Mouse (Mus musculus) MEL-GATA-1-ER (cell line): ENCODE results near the gene Agrn.

Source experiments
- DNase-seq: peaks from one replicate; pipeline ENCODE4 v3.0.0-alpha.2; 2012; ENCODE audit warnings: low read depth; ENCODE audit errors: extremely low read depth

Gene Agrn

DNA sequence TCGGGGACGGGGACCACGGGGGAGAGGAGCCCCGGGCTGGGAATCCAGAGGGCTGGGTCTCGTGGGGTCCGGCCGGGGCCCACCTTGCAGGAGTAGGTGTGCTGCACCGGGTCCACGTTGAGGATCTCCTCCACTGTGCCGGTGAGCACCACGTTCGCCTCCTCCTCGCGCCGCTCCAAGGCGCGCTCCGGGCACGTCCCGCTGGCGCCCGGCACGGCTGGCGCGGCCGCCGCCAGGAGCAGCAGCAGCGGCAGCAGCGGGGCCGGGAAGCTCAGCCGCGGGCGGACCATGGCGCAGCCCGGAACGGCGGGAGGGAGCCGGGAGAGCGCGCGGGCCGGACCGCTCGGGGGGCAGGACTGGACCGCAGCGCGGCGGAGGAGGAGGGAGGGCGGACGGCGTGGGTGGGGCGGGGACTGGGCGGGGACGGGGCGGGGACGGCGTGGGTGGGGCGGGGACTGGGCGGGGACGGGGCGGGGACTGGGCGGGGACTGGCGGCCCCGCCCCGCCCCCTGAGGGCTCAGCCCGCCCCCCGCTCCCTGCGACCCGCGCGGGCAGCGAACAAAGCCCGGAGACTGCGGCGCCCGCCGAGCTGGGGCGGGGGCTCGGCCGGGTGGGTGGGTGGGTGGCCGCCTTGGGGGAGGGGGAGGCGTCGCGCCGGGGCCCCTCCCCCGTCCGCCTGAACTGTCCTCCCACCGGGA lies at the start of gene Agrn:
Gene Agrn (minus strand): TSS at position 358 of the 698 bp plus-strand sequence.
- no peak for DNase-seq

DNA sequence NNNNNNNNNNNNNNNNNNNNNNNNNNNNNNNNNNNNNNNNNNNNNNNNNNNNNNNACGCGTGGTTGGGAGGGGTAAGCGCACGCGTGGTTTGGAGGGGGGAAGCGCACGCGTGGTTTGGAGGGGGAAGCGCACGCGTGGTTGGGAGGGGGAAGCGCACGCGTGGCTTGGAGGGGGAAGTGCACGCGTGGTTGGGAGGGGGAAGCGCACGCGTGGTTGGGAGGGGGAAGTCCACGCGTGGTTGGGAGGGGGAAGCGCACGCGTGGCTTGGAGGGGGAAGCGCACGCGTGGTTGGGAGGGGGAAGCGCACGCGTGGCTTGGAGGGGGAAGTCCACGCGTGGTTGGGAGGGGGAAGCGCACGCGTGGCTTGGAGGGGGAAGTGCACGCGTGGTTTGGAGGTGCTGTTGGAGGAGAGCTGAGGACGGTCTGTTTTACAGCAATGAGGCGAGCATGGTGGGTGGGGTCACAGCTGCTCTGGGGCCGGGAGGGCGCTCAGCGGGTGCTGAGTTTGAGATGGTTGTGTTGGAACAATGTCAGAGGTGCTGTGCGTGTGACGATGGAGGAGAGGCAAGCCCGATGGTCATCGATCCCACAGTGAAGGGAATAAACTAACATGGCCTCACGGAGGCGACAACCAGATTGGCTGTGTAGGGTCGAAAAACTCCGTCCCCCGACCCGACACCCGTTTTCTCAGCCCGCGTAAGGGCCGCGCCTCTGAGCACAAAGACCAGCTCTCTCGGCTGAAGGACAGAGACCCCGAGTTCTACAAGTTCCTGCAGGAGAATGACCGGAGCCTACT lies 39.6 kb upstream of the Agrn start:
- no peak for DNase-seq

DNA sequence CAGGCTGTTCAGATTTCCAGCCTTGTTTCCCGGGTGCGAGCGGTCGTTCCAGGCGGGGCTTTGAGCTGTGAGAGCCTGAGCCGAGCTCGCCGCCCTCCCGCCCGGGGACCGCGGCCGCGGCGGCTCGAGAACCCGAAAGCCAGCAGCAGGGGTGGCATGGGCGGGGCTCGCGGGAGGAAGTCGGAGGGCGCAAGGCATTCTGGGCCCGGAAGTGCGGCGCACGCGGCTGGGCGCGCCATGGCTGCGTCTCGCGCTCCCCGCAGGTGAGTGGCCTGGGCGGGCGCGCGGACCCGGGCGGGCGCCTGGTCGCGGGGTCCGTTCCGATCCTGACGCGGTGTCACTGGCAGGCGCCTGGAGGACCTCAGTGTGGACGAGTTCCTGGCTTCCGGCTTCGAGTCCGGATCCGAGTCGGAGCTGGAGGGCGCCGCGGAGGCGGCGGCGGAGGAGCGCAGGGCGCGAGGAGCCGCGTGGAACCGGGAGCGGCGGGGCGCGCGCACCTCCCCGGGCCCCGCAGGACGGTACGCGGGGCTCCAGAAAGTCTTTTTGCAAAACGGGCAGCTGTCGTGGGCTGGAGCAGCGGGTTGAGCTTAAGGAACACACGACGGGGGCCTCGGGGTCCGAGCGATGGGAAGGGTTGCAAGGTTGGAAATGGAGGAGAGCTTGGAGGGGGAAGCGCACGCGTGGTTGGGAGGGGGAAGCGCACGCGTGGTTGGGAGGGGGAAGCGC lies 38.7 kb upstream of the Agrn start, which contains the start of gene Noc2l:
Gene Noc2l (plus strand): TSS at position 203 of the 726 bp plus-strand sequence.
- DNase-seq: peak; percentile 69

DNA sequence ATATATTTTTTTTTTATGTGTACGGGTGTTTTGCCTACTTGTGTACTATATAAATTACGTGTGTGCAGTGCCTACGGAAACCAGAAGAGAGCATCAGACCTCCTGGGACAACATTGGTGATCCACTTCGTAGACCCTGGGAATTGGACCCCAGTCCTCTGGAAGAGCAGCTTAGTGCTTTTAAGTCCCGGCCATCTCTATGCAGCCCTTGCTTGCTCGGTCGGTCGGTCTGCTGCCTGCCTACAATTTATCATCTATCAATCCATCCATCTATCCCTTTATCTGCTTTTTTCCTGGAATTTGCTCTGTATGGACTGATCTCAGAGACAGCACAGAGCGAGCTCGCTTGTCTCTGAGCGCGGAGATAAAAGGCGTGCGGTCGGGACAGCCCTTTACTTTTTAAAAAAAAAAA lies 38.1 kb upstream of the Agrn start:
- peak; percentile 70 for DNase-seq

DNA sequence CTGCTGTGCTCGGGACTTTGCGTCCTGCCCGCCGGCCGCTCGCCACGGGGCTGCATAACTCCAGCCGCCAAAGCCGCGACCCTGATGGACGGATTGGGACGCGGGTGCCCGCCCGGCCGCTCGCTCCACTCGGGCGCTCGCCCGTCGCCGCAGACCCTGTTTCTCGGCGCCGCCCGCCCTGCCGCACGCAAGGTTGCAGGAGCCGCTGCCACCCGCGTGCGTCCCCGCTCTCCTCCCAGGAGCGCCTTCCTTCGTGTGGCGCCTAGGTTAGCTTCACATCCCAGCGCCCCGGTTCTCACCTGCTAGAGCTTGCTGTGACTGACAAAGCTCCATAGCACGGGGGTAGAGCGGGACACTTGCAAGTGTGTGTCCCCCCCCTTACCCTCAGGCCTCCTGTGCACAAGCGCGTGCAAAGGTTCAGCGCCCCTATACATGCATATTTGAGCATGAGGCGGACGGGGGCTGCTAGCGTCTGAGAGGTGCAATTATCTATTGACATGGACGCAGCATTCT lies 37.5 kb upstream of the Agrn start, which contains the start of gene Plekhn1:
Gene Plekhn1 (minus strand): TSS at position 157 of the 513 bp plus-strand sequence.
- peak; percentile 45 for DNase-seq

DNA sequence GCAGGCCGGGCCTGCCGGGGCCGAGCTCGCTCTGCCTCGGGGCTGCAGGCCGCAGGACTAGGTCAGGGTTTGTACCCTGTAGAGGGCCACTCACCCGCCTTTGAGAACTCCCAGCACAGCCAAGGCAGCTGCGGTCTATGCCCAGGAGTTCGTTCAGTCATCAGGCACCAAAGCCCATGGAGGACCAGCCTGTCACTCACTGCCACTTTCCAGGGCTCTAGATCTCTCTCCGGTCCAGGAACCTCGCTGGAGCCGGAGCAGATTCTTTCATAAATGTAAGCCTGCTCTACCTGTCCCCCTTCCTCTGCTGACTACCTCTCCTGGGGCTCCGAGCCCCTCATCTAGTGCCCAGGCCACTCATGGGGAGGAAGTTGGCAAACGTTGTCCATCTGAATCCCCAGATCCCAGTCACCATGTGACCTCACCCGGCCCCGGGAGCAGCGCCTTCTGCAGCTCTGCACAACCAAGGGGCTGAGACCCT lies 36.8 kb upstream of the Agrn start:
- DNase-seq: no peak

DNA sequence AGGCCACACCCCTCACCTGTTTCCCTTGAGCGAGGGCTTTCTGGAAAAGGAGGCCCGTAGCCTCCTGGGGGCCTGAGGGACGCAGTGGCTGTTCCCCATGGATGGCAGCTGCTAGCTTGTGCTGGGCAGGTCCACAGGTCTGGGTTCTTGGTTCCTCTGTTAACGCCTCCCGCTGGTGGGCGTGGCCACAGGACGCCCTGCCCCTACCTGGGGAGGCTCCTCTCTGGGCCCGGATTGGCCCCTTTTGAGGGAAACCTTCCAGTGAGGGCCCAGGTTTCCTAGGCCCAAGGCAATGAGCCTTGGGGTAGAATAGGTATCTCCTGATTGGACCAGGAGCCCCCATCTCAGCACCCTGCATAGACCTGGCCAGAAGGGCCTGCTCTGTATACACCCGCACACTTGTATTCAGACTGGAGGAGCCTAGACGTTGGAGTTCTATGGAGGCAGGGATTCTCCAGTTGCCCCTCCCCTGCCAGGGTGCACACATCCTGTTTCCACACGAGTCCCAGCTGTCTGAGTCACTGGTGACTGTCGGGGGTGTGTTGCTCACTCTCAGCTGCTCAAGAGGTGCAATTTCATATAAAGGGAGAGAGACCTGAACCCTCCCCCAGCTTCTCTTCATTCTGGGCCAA lies 31.2 kb upstream of the Agrn start:
- no peak for DNase-seq

DNA sequence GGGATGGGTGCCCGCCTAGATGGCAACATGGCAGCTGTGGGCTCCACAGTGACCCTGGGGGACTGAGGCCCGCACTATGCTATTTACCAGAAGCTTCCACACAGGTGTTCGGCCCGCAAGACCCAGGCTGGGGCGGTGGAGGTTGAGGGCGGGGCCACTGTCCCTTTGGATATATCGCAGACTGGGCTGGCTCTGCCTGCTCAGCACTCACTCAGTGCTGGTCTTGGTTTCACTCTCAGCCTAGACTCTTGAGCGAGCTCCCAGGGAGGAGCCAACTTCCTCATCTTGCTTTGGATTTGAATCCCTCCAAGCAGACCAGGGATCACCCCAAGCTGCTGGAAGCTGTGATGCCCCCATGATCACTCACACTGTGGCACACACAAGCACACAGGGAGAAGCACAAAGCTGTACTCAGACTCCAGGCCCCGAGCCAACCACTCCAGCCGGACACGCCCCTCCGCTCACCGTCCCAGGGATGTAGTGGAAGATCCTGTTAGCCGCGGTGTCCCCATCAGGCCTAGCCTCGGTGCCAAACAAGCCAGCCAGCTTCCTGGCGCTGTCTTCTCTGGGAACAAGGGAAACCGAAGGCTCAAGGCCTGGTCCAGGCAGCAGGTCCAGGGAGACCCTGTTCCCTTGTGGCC lies 30.6 kb upstream of the Agrn start:
- DNase-seq: no peak

DNA sequence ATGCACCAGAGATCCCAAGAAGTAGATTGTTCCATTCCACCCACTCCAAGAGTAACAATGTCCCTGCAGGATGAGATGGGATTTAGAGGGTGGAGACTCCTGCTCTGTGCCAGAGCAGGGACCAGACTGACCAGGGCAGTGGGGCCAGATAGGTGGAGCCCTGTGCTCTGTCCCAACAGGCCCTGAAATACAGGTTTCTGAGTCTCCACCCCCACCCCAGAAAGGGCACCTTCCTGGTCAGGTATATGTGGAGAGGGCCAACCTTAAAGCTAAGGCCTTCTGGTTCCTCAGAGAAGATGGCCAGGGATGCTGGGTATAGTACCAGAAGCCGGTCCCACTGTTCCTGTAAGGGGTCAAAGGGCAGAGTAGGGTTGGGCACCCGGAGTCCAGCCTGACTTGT lies 27.0 kb upstream of the Agrn start:
- no peak for DNase-seq

DNA sequence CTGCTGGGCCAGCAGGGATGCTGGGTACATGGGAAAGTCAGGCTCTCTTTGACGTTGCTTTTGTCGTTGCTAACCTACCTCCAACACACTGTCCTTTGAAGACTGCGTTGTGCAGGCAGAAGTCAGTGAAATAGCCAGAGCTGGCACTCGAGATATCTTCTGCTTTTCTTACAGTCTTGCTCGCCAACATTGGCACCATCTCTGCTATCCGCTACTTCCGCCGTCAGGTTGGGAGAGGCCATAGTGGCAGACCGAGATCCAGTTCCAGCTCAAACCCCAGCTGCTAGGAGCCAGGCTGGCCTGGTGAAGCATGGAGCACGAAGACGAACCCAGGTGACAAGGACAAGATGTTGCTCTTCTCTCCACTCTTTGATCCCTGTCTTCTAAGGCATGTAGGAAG lies 22.6 kb upstream of the Agrn start:
- no peak for DNase-seq

DNA sequence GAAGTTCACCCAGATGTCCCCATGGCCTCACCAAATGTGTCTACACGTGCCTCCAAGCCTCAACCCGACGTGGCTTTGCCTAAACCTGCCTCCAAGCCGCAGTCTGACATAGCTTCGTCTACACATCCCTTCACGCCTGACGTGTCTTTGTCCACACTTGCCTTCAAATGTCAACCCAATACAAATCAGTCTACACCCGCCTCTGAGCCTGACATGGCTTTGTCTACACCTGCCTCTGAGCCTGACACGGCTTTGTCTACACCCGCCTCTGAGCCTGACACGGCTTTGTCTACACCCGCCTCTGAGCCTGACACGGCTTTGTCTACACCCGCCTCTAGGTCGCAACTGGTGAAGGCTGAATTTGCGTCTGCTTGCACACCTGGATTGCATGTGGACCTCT lies 20.6 kb upstream of the Agrn start:
- no peak for DNase-seq

DNA sequence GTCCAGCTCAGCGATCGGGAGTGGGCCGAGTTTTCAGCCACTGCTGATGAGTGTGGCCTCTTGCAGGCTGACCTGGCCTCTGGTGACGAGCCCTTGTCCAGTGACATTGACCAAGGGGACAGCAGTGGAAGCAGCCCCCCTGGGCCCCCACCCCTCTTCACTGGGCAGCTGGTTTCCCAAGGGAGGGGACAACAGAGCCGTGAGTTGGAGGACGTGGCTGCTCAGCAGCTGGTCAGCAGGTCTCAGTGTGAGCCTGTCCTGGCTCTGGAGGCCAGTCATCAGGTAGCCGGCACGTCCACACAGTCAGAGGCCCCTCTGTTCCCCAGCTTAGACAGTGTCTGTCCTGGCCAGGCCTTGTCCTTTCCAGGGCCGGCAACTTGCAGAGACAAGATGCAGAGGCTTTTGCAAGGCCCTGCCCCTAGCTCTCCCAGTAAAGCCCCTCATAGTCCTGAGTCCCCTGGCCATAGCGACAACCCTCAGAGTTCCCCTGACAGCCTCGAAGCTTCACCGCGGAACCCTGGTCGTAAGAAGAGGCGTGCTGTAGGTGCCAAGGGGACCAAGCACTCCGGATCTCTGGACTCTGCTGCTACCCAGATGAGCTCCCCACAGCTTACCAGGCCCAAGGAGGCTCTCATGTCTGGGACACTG lies 19.9 kb upstream of the Agrn start:
- DNase-seq: no peak

DNA sequence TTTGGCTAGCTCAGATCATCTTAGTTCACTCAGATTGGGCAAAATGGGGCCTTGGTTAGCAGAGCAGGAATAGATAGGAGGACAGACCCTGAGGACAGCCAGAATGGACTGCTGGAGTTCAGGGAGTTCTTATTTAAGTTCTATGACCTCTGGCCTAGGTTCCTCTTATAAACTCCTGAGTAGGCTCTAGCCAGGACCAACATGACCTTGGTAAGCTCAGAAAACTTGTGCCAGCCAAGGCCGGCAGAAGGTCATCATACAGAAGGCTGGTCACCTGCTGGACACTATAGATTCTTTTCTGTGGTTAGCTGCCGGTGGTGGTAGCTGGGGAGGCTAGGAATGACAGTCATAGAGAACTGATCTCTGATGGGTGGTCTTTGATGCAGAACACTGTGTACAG lies 18.9 kb upstream of the Agrn start:
- DNase-seq: no peak

DNA sequence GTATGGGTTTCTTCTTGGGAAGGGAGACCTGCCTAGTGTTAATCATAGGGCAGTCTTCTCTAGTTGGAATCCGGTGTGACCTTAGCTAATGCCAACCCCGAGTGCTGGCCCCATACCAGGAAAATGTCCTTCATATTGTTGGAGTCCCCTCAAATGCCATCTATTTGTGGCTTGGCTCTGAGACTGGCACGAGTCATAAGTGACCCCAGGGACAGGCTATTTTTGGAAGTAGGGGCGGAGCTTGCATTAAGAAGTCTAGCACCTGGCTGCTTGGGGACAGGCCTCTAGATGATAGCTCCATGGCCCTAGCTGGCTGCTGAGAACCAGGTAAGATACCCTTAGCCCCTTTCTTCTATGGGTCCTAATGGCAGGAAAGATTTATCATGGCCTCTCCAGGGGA lies 18.4 kb upstream of the Agrn start, which contains the start of gene Perm1:
Gene Perm1 (plus strand): TSS at position 220 of the 400 bp plus-strand sequence.
- DNase-seq: no peak

DNA sequence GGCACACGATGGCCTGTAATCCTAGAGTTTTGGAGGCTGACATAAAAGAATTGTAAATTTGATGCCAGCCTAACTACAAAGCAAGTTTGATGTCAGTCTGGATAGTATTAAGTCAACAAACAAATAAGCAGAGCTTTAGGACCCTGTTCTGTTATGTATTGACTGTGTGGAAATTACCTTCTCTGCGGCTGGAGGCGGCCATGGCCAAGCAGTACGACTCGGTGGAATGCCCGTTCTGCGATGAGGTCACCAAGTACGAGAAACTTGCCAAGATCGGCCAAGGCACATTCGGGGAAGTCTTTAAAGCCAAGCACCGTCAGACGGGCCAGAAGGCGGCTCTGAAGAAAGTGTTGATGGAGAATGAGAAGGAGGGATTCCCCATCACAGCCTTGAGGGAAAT lies 15.8 kb upstream of the Agrn start:
- DNase-seq: no peak

DNA sequence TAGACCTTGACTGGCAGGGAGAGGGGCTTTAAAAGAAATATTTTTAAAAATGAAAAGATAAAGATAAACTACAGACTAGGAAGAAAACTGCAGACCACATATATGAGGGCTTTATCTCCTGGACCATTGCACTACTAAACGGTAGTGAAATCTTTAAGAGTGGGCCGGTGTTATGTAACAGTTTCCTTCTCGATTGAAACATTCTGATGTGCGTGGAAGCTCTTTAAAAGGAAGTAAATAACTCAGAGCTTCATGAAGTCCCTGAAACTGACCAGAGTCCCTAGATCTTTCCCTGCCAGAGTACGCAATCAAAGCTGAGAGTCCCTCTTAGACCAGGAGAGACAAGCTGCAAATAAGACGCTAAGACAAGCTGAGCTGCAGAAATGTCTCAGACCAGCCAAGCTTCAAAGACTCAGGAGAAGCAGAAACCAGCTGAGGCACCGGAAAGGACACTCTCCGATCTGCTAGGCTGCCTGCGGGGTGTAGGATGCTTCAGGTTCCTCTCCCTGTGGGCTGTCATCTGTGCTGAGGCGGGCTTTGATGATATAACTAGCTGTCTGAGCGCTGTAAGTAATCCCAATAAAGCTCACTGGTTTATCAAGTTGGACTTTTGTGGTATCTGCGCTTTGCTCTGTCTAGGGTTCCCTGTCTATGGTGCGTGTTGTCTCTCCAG lies 12.8 kb upstream of the Agrn start:
- no peak for DNase-seq

DNA sequence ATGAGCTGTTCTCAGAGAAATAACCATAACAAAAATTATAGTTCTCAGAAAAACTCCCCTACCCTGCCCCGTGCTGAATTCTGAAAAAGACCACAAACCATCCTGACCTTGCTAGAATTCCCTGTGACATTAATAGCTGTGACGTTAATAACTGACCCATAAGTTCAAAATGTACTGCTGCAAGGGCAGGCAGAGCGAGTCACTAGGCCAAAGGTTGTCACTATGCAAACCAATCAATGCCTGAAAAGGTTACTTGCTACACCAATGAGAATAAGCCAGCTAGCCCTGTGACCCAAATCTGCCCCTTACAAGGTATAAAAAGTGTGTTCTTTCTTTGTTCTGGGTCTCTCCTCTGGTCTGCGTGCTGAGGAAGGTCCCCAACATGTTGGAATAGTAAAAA lies 11.6 kb upstream of the Agrn start:
- DNase-seq: no peak

DNA sequence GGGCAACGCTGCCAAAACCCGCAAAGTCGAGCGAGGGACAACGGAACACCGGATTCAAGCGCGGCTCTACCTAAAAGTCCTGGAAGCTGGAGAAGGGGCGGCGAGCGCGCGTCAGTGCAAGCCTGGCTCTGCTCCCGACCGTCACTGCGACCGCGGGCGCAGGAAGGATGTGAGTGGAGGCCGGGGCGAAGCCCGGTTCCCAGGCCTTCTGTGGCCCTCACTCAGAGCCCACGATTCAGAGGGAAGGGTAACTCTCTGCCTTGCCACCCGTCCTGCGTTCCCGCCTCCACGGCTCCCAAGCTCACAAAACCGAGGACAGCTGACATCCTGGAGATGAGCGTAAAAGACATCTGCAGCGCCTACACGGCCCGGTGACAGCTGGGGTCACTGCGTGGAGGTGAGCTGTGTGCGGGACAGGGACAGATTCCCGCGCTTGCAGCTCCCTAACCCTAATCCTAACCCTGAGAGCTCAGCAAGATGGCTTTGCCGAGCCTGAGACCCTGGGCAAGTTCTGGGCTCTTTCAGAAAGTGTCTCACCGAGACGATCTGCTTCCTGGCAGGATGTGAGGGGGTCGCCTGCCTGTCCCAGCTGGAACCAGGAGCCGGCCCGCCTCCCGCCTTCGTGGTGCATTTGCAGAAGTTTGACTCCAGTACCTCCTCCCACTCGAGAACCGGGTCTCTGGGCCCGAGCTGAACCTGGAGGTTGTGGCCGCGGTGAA lies 6.3 kb upstream of the Agrn start:
- no peak for DNase-seq

DNA sequence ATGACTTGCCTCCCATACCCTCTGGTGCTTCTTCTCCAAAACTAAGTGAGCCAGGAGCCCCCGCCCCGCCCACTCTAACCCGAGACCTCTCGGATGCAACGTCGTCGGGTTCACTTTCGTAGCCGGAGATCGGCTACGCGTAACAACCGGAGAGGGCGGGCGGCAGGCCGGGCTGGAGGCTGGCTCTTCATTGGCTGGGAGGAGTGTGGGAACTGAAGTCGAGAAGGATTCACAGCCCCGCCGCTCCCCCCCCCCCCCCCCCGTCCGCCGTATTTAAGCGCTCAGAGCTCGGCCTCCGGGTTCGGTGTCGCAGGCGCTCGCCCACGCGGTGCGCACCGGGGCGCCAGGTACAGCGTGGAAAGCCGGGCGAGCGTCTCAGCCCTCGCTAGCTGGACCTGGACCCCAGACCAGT lies 5.7 kb upstream of the Agrn start, which contains the start of gene AW011738:
Gene AW011738 (plus strand): TSS at position 304 of the 412 bp plus-strand sequence.
- DNase-seq: peak; percentile 81
